8 mouse cellular contexts compared by ENCODE assay signal in the genomic region with DNA sequence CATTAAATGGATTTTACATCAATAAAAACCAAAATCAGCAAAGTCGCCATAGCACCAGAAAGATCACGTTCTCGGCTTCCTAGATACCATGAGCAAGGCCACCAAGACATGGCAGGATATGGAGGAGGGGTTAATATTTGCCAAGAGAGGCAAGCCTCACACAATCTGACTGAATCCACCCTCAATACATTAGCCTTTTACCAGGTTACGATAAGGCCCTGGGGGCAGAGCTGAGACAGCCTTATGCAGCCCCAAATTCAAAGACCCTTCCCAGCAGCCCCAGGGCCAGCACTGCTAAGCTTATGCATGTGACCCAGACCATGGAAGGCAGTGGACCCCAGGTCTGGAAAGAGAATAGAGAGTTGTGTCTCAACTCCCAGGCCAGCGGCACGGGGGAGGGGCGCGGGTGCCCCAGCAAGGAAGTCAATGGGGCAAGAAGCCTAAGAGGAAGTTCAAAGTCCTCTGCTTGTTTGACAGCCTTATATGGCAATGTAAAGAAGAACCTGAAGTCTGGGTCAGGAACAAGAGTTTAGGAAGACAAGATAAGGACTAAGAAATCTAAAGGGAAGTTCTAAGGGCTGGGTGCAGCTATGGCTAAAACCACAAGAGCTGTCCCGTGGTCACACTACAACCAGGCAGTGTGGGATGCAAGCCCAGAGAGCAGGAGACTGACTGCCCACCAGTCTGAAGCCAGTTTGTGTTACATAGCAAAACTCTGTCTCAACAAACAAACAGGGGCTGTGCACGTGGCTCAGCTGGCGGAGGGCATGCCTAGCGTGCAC. TPM values are rescaled to one million over a fixed set of nuclear protein-coding genes. Genes with fewer than 3 reads are reported as not detected.
DNase-seq lines count a peak whose midpoint lies in the region; ATAC-seq lines count a peak whose summit lies in the region.

No protein-coding gene starts in this region.

- peak overlapping the region; percentile 89 for H3K27ac ChIP-seq in intestine, embryonic 14.5 days (ENCODE audit: low read depth)

- peak; percentile 75 for ATAC-seq in intestine, embryonic 14.5 days (replicated peaks; ENCODE audit: low FRiP score, low TSS enrichment, low read depth)

- no peak overlapping the region for H3K9ac ChIP-seq in intestine, embryonic 14.5 days (ENCODE audit: low read length)

- no peak overlapping the region for H3K4me2 ChIP-seq in intestine, embryonic 14.5 days (ENCODE audit: low read length)

- H3K27me3 ChIP-seq in intestine, embryonic 14.5 days (replicated peaks; ENCODE audit: control insufficient read depth, insufficient read depth, low read length) = no peaks in the 10 kb centered on the region

- H3K4me3 ChIP-seq in intestine, embryonic 14.5 days (ENCODE audit: low read depth, low read length) = no peak overlapping the region

- peaks cover 33% of the 10 kb centered on the region for H3K4me1 ChIP-seq in intestine, embryonic 14.5 days (replicated peaks; ENCODE audit: control insufficient read depth, insufficient read depth, low read length)

- DNase-seq in embryo, embryonic 9.5 days (ENCODE audit: extremely low spot score) = peak; percentile 33
- no peak for DNase-seq in embryo, embryonic 10.5 days (ENCODE audit: low spot score)
- DNase-seq in B cell, adult 2 months = peak; percentile 80 to 82
- DNase-seq in intestine, embryonic 14.5 days (ENCODE audit: low spot score) = peak; percentile 75
- peak; percentile 67 for DNase-seq in lung, postnatal 25 days (ENCODE audit: low spot score)
- peak; percentile 51 to 67 for DNase-seq in thymus, adult 18-20 months
- no peak for DNase-seq in right cerebral cortex, adult 18-20 months
- no peak for DNase-seq in neural tube, embryonic 10.5 days (ENCODE audit: extremely low spot score, low spot score)

- WGBS in intestine, embryonic 14.5 days = 56% methylated on average over 12 of the region's 12 CpGs

- H3K9me3 ChIP-seq in intestine, embryonic 14.5 days (ENCODE audit: control insufficient read depth, low read length) = no peaks in the 10 kb centered on the region

- H3K36me3 ChIP-seq in intestine, embryonic 14.5 days (ENCODE audit: control insufficient read depth, insufficient read depth, low read length) = peaks cover 13% of the 10 kb centered on the region

RNA-seq across cellular contexts. Expression of gene Cotl1, which starts 27.5 kb away (rescaled TPM):
- polyA plus RNA-seq in intestine, embryonic 14.5 days (2014; fragmentation: Nextera tagmentation; extraction: Ambion mirVana) = 410 and 468 TPM in 2 replicates

RNA-seq across cellular contexts. Expression of gene Tldc1, which starts 34.6 kb away (rescaled TPM):
- 11.1 and 15.0 TPM in 2 replicates for polyA plus RNA-seq in intestine, embryonic 14.5 days (2014; fragmentation: Nextera tagmentation; extraction: Ambion mirVana)

RNA-seq across cellular contexts. Expression of gene Klhl36, which starts 49.2 kb away (rescaled TPM):
- 12.9 and 14.0 TPM in 2 replicates for polyA plus RNA-seq in intestine, embryonic 14.5 days (2014; fragmentation: Nextera tagmentation; extraction: Ambion mirVana)

Comparison
In these comparisons a context has a peak if more than half of its experiments do, and no peak if none do; other contexts are left out.
1. DNase-seq: peak in embryo, embryonic 9.5 days (single experiment), B cell, adult 2 months (2 of 2), intestine, embryonic 14.5 days (single experiment), lung, postnatal 25 days (single experiment) and thymus, adult 18-20 months (2 of 2); none in embryo, embryonic 10.5 days (single experiment), right cerebral cortex, adult 18-20 months (single experiment) and neural tube, embryonic 10.5 days (single experiment).